Mouse (Mus musculus) kidney, embryonic 16.5 days (tissue): ENCODE measurements around the gene Tenm3. TPM values are rescaled to one million over a fixed set of nuclear protein-coding genes. Genes with fewer than 3 reads are reported as not detected.

Experiments used
- ATAC-seq: fragments of 200-750 bp; cut with Nextera tagmentation; 2 replicates; pipeline ENCODE4 v1.8.0; 2017; ENCODE audit warnings: moderate TSS enrichment; ENCODE audit not compliant: low FRiP score, low TSS enrichment
- H3K27ac ChIP-seq: fragments of 300-500 bp; sonication (generic); 2 replicates; pipeline ENCODE4 v1.5.1; 2014; ENCODE audit warnings: low read length
- H3K27me3 ChIP-seq: fragments of 300-500 bp; sonication (generic); 2 replicates; pipeline ENCODE4 v1.6.1; 2014; ENCODE audit warnings: low read length, control low read depth, mixed read lengths; ENCODE audit not compliant: insufficient read depth
- H3K36me3 ChIP-seq: fragments of 300-500 bp; sonication (generic); 2 replicates; pipeline ENCODE4 v1.6.1; 2014; ENCODE audit warnings: low read length, control low read depth, mixed read lengths; ENCODE audit not compliant: insufficient read depth
- H3K4me1 ChIP-seq: fragments of 300-500 bp; sonication (generic); 2 replicates; pipeline ENCODE4 v1.6.1; 2014; ENCODE audit warnings: low read length, control low read depth, mixed read lengths; ENCODE audit not compliant: insufficient read depth
- H3K4me2 ChIP-seq: fragments of 300-500 bp; sonication (generic); replicated peaks from 2 replicates; pipeline ENCODE4 v1.6.1; 2014; ENCODE audit warnings: low read depth, low read length
- H3K4me3 ChIP-seq: fragments of 300-500 bp; sonication (generic); 2 replicates; pipeline ENCODE4 v1.5.1; 2014; ENCODE audit warnings: mild to moderate bottlenecking, low read length
- H3K9ac ChIP-seq: fragments of 300-500 bp; sonication (generic); replicated peaks from 2 replicates; pipeline ENCODE4 v1.6.1; 2014; ENCODE audit warnings: low read length
- H3K9me3 ChIP-seq: fragments of 300-500 bp; sonication (generic); 2 replicates; pipeline ENCODE4 v1.6.1; 2016; ENCODE audit warnings: low read length, control low read depth
- WGBS: fragments of 180-500 bp; shearing (Covaris S2); extraction: QIAGEN DNeasy Blood & Tissue Kit; methylation state at CpG from one replicate; pipeline ENCODE4 v1.1.7; 2014; 5-methylcytosine and 5-hydroxymethylcytosine counted together
- polyA plus RNA-seq: library from polyadenylated mRNA; unstranded; fragments of >200 nt; fragmentation: Nextera tagmentation; extraction: Ambion mirVana; gene quantifications from 2 replicates; pipeline ENCODE4 v1.2.1, GENCODE M21; 2015

Gene Tenm3
- polyA plus RNA-seq, 1 experiment from 2014 or later = 20.3 TPM

DNA sequence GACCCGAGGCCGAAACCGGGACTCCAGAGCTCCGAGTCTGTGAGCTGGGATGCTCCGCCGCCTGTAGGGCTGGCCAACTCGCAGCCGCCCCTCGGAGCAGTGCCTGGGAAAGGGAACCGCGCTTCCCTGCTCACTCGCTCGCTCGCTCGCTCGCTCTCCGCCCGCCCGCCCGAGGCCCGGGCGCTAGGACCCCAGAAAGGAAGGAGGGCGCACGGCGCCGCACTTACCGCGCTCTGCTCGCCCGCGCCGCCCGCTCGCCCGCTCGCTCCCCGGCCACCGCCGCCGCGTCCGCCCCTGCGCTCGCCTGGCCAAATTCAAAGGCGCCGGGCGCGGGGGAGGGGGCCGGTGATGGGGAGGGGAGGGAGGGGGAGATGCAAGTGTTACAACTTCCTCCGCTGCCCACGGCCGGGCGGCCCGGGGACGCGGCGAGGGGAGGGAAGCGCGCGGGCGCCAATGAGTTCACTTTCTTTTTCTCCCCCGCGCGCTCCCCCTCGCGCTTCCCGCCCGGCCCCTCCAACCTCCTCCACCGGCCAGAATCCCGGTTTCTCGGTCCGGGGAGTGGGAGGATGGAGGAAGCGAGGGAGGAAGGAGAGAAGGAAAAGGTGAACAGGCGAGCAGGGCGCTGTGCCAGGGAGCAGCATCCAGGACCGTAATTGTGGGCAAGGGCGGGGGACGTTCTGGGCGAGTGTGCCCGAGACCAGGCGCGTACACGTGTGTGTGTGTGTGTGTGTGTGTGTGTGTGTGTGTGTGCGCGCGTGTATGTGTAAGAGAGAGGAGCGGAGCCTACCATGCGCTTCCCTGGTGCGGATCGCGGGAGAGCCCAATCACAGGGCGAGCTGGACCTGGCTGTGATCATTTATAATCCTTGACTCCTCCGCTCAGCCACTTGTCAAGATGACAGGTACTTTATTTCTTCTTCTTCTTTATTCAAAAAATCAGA is 490 bp downstream of the Tenm3 start:
- 0% methylated on average over 38 of the region's 93 CpGs for WGBS
- Histone ChIP-seq H3K4me2 (peak overlapping the region; percentile 61), H3K4me1 (peaks cover 14% of the 10 kb centered on the region), H3K27ac (peak overlapping the region; percentile 84), H3K36me3 (no peaks in the 10 kb centered on the region), H3K9ac (peak overlapping the region; percentile 83), H3K27me3 (peaks cover 20% of the 10 kb centered on the region), H3K4me3 (peak overlapping the region; percentile 77), H3K9me3 (no peaks in the 10 kb centered on the region)
- peak; percentile 80 for ATAC-seq

DNA sequence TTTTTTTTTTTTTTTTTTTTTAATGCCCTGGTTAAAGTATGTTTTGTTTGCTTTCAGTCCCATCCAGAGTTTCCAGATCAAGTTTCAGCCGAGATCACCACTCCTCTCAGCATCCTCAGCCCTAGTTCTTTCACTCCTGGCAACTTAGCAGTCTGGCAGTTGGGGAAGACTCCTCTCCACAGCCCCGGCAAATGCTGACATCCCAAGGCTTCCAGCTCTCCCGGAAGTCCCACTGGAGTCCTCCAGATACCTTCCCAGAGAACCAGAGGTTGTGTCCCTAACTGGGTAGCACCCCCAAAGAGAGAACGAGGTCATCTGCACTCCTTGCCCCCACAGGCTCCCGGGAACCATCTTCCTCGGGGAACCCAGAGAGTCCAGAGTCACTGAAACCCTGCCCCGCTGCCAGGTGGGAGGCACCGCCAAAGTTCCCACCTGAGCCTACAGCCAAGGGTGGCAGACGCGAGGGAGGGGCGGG is 1.2 kb downstream of the Tenm3 start:
- Histone ChIP-seq H3K4me3 (peak overlapping the region; percentile 77), H3K9ac (peak overlapping the region; percentile 83), H3K36me3 (no peaks in the 10 kb centered on the region), H3K4me2 (peak overlapping the region; percentile 61), H3K27me3 (peaks cover 16% of the 10 kb centered on the region), H3K27ac (peak overlapping the region; percentile 84), H3K4me1 (peaks cover 14% of the 10 kb centered on the region), H3K9me3 (no peaks in the 10 kb centered on the region)
- peak; percentile 3; the same call in 1 of the 2 replicates for ATAC-seq
- 1% methylated on average over 11 of the region's 11 CpGs for WGBS

DNA sequence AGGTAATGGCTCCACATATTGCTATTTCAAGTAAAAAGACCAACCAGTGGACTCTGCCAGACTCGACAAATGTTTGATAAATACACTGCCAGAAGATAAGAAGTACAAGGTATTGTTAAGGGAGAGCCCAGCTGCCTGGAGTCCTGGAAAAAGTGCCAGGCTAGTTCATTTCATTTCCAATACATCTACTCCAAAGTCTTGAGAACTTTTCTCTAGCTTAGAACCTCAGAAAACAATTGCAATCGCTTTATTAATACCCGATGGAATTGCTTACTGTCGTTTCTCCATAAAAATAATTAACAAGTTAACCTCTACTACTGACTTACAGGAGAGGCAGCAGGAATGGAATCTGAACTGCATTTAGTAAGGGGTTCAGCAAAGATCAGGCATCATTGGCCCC is 1.7 kb downstream of the Tenm3 start:
- Histone ChIP-seq H3K27me3 (peaks cover 16% of the 10 kb centered on the region), H3K4me3 (peak overlapping the region; percentile 77), H3K4me1 (peaks cover 14% of the 10 kb centered on the region), H3K9me3 (no peaks in the 10 kb centered on the region), H3K36me3 (no peaks in the 10 kb centered on the region), H3K4me2 (peak overlapping the region; percentile 61), H3K9ac (peak overlapping the region; percentile 83), H3K27ac (no peak overlapping the region)
- ATAC-seq = no peak
- WGBS = 7% methylated on average over 4 of the region's 4 CpGs

DNA sequence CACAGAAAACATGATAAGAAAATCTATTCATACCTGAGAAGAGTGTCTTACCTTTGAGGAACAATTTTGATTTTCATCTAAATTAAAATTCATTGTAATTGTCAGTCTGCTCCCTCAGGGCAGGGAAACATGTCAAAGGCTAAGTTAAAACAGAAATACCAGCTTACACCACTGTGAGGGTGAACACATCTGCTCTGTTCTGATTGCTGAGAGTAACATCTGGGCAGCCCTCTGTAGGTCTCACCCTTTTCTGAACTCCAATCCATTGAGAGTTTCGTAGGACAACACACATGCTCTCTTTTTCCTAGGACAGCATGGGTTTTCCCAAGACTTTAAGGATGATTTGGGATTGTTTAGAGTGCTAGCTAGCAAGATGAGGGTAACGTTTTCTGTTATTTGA is 8.0 kb downstream of the Tenm3 start:
- H3K27ac ChIP-seq = no peak overlapping the region
- no peak overlapping the region for H3K4me3 ChIP-seq
- H3K9me3 ChIP-seq = no peaks in the 10 kb centered on the region
- no peaks in the 10 kb centered on the region for H3K36me3 ChIP-seq
- no peak overlapping the region for H3K4me2 ChIP-seq
- 83% methylated on average over 2 of the region's 2 CpGs for WGBS
- no peak overlapping the region for H3K9ac ChIP-seq
- no peaks in the 10 kb centered on the region for H3K27me3 ChIP-seq
- no peak for ATAC-seq
- H3K4me1 ChIP-seq = no peaks in the 10 kb centered on the region

DNA sequence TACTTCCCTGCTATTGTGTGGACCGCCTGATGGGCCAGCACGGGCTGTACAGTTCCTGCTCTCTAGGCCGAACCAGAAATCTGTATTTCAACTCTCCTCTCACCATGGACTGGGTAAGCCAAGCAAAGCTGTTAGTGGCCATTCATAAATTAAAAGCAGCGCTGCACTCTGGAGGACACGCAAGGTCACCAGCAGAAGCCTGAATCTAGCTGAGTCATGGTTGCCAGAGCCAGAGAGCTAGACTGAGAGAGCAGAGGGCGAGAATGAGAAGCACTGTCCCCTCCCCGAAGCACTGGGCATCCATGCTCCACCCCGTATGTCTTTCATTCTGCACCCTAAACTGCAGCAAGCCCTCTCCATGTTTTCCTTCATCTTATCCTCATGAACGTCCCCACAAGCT is 16.3 kb downstream of the Tenm3 start:
- ATAC-seq = peak; percentile 39; the same call in 1 of the 2 replicates
- Histone ChIP-seq H3K9me3 (no peaks in the 10 kb centered on the region), H3K27ac (no peak overlapping the region), H3K9ac (no peak overlapping the region), H3K4me3 (no peak overlapping the region), H3K36me3 (no peaks in the 10 kb centered on the region), H3K4me1 (0 out of 2 replicates have a peak, but pooled peaks cover 5% of the 10 kb centered on the region), H3K4me2 (no peak overlapping the region), H3K27me3 (no peaks in the 10 kb centered on the region)
- 46% methylated on average over 9 of the region's 9 CpGs for WGBS

DNA sequence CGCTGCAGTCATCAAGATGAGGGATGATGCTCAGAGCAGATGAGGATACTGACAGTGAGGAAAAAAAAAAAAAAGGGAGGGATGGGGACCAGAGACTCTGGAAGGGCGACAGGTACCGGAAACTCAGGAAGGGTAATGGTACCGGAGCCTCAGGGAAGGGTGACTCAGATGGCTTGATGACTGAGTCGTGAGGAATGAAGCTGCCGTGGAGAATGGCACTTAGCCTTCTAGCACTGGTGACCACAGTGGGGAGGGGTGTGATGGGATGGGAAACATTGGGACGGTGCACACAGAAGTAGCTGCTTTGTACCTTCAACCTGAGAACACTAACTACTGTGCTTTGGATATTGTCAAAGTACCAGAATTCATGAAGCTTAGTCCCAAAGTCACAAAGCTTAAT is 18.1 kb downstream of the Tenm3 start:
- Histone ChIP-seq H3K4me1 (0 out of 2 replicates have a peak, but pooled peaks cover 5% of the 10 kb centered on the region), H3K4me3 (no peak overlapping the region), H3K9ac (no peak overlapping the region), H3K4me2 (no peak overlapping the region), H3K36me3 (no peaks in the 10 kb centered on the region), H3K27ac (no peak overlapping the region), H3K9me3 (no peaks in the 10 kb centered on the region), H3K27me3 (no peaks in the 10 kb centered on the region)
- ATAC-seq = no peak
- WGBS = 82% methylated on average over 7 of the region's 7 CpGs

DNA sequence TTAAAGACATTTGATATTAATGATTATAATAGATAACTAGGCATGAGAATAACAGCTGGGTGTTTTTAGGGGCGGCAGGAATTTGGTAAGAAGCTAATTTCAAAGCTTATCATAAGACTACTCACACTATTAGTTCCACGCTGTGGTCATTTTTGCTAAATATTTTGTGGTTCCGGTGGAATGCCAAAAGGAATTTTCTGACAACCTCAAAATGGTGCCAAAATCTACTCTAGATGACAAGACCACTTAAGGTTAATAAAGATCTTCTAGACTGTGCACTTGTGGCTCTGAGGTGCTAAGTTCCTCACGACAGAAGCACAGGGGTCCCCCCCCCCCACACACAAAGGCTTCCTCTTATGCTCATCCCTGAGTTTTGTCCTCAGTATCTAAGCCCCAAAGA is 21.5 kb downstream of the Tenm3 start:
- Histone ChIP-seq H3K4me1 (0 out of 2 replicates have a peak, but pooled peaks cover under 1% of the 10 kb centered on the region), H3K27me3 (no peaks in the 10 kb centered on the region), H3K4me3 (no peak overlapping the region), H3K27ac (no peak overlapping the region), H3K9me3 (no peaks in the 10 kb centered on the region), H3K9ac (no peak overlapping the region), H3K36me3 (no peaks in the 10 kb centered on the region), H3K4me2 (no peak overlapping the region)
- WGBS = 79% methylated on average over 4 of the region's 4 CpGs
- ATAC-seq = no peak

DNA sequence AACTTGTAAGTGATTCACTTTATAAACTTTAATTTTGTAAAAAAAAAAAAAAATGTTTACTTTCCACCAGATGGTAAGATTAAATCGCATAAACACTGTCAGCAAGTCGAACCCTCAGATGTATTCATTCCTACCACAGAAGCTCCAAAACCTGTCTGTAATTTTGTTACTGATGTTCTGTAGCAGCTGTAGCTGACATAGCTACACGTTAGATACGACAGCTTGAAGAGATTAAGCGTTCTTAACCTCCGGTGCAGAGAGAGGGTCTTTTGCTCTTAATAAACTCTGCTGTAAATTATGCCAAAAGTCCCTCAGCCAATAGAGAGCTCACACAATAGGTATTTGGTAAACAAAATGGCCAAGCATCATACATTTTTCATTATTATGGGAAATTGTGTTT is 23.8 kb downstream of the Tenm3 start:
- Histone ChIP-seq H3K4me3 (no peak overlapping the region), H3K9me3 (no peaks in the 10 kb centered on the region), H3K27me3 (no peaks in the 10 kb centered on the region), H3K36me3 (no peaks in the 10 kb centered on the region), H3K9ac (no peak overlapping the region), H3K4me2 (no peak overlapping the region), H3K27ac (no peak overlapping the region), H3K4me1 (no peaks in the 10 kb centered on the region)
- no peak for ATAC-seq
- WGBS = 43% methylated on average over 6 of the region's 6 CpGs

DNA sequence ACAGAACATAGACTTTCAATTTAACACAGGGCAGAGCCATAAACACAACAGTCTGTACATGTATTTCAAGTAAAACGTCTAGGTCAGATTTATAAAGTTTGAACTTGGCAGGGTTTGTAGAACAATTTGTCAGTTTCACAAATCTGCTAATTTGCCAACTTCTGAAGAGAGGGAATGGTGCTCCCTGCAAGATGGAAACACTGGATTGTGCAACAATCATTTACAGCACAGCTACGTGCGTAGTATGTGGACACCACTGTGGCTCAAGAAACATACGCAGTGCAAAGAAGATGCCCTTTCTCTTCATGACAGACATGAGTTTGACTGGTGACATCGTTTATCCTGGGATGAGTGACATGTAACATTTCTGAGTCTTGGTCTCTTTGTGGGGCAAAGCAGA is 24.4 kb downstream of the Tenm3 start:
- Histone ChIP-seq H3K36me3 (no peaks in the 10 kb centered on the region), H3K27ac (no peak overlapping the region), H3K27me3 (no peaks in the 10 kb centered on the region), H3K4me1 (no peaks in the 10 kb centered on the region), H3K4me2 (no peak overlapping the region), H3K9me3 (no peaks in the 10 kb centered on the region), H3K4me3 (no peak overlapping the region), H3K9ac (no peak overlapping the region)
- 61% methylated on average over 5 of the region's 5 CpGs for WGBS
- ATAC-seq = no peak

DNA sequence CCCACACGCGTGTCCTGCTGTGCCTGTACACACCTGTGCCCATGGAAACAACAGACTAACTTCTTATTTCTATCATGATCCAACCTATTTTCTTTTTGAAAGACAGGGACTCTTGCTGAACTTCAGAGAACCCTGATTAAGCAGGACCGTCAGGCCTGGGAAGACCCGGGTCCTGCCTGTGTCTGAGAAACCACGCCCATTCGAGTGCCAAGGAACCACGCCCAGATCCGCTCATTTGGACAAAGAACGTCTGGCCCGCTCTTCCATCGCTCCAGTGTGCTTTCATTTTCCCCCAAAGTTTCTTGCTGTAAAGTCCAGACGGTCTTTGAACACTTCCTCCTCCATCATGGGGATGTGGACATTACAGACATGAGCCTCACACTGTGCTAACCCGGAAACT is 26.8 kb downstream of the Tenm3 start:
- no peaks in the 10 kb centered on the region for H3K27me3 ChIP-seq
- no peak overlapping the region for H3K9ac ChIP-seq
- no peak for ATAC-seq
- no peaks in the 10 kb centered on the region for H3K9me3 ChIP-seq
- no peaks in the 10 kb centered on the region for H3K4me1 ChIP-seq
- WGBS = 59% methylated on average over 13 of the region's 13 CpGs
- H3K4me2 ChIP-seq = peak overlapping the region; percentile 39; the same call in 1 of the 2 replicates
- H3K27ac ChIP-seq = no peak overlapping the region
- H3K4me3 ChIP-seq = no peak overlapping the region
- no peaks in the 10 kb centered on the region for H3K36me3 ChIP-seq
